Comparison of ENCODE assay signal across 12 mouse cellular contexts in genomic region chr5:127583658-127584057, GRCm38 (mm10). TPM values are rescaled to one million over a fixed set of nuclear protein-coding genes. Genes with fewer than 3 reads are reported as not detected.
DNase-seq lines count a peak whose midpoint lies in the region; ATAC-seq and TF ChIP-seq lines count a peak whose summit lies in the region.
"Had no signal": no experiment of that assay in that cellular context is flagged by ENCODE, and none has a peak within 500 bp of the region (broad histone marks: within the 10 kb centered on the region; RNA-seq: fewer than 3 reads in every experiment).

No protein-coding gene starts in this region.

- TF ChIP-seq EP300 in liver, postnatal 0 days (IDR thresholded peaks at IDR 0.05; ENCODE audit: low read depth): no peak

- H3K4me1 ChIP-seq in liver, postnatal 0 days (ENCODE audit: insufficient read depth): no peaks in the 10 kb centered on the region
- H3K4me1 ChIP-seq in liver, embryonic 12.5 days: no peaks in the 10 kb centered on the region
- H3K4me1 ChIP-seq in E14TG2a.4 (replicated peaks; ENCODE audit: low read depth, low read length): peaks cover 7% of the 10 kb centered on the region
- H3K4me1 ChIP-seq in hindbrain, embryonic 14.5 days (replicated peaks; ENCODE audit: control insufficient read depth, insufficient read depth, low read length): no peaks in the 10 kb centered on the region
- H3K4me1 ChIP-seq: liver, embryonic 15.5 days had no signal

- H3K4me2 ChIP-seq in liver, postnatal 0 days (ENCODE audit: low read depth, low read length): no peak overlapping the region
- no peak overlapping the region for H3K4me2 ChIP-seq in liver, embryonic 12.5 days
- H3K4me2 ChIP-seq in hindbrain, embryonic 14.5 days (replicated peaks): no peak overlapping the region
- H3K4me2 ChIP-seq: liver, embryonic 15.5 days had no signal

- H3K4me3 ChIP-seq in gastrocnemius, adult 2 months: no peak overlapping the region
- H3K4me3 ChIP-seq in liver, postnatal 0 days (ENCODE audit: low read depth, low read length): no peak overlapping the region
- H3K4me3 ChIP-seq in liver, embryonic 12.5 days: no peak overlapping the region
- no peak overlapping the region for H3K4me3 ChIP-seq in E14TG2a.4 (replicated peaks; ENCODE audit: low read length)
- H3K4me3 ChIP-seq in hindbrain, embryonic 14.5 days (replicated peaks; ENCODE audit: low read length): no peak overlapping the region
- H3K4me3 ChIP-seq: liver, embryonic 15.5 days had no signal

- no peak overlapping the region for H3K9ac ChIP-seq in liver, postnatal 0 days (replicated peaks)
- no peak overlapping the region for H3K9ac ChIP-seq in liver, embryonic 12.5 days
- no peak overlapping the region for H3K9ac ChIP-seq in hindbrain, embryonic 14.5 days
- H3K9ac ChIP-seq: liver, embryonic 15.5 days had no signal

- no peak for ATAC-seq in liver, postnatal 0 days
- ATAC-seq in liver, embryonic 12.5 days: no peak
- no peak for ATAC-seq in hindbrain, embryonic 14.5 days (ENCODE audit: low FRiP score)

- DNase-seq in gastrocnemius, adult 2 months: no peak
- DNase-seq in gastrocnemius, postnatal 36 days: no peak
- no peak for DNase-seq in liver, postnatal 0 days
- peak; percentile 24 to 42 for DNase-seq in cerebellum, postnatal 25 days
- no peak for DNase-seq in layer of hippocampus, postnatal 10 days (ENCODE audit: low spot score in 2 of 2)
- DNase-seq in hindbrain, embryonic 14.5 days (ENCODE audit: low spot score): no peak
- DNase-seq: adrenal gland, postnatal 36 days; thymus, adult 18-20 months had no signal

- no peaks in the 10 kb centered on the region for H3K36me3 ChIP-seq in liver, postnatal 0 days (replicated peaks; ENCODE audit: insufficient read depth, low read length)
- H3K36me3 ChIP-seq in liver, embryonic 12.5 days: no peaks in the 10 kb centered on the region
- no peaks in the 10 kb centered on the region for H3K36me3 ChIP-seq in E14TG2a.4 (ENCODE audit: insufficient read depth, low read length)
- H3K36me3 ChIP-seq in hindbrain, embryonic 14.5 days (replicated peaks; ENCODE audit: control insufficient read depth, insufficient read depth): no peaks in the 10 kb centered on the region
- H3K36me3 ChIP-seq: liver, embryonic 15.5 days had no signal

- H3K27me3 ChIP-seq in liver, postnatal 0 days (ENCODE audit: insufficient read depth, low read length): no peaks in the 10 kb centered on the region
- 0 out of 2 replicates have a peak, but pooled peaks cover 5% of the 10 kb centered on the region for H3K27me3 ChIP-seq in liver, embryonic 12.5 days (replicated peaks)
- H3K27me3 ChIP-seq in E14TG2a.4 (ENCODE audit: insufficient read depth, low read length): no peaks in the 10 kb centered on the region; the same call in 1 of the 2 replicates
- H3K27me3 ChIP-seq in hindbrain, embryonic 14.5 days (ENCODE audit: control insufficient read depth, insufficient read depth, low read length): no peaks in the 10 kb centered on the region
- H3K27me3 ChIP-seq: liver, embryonic 15.5 days had no signal

- no peak overlapping the region for H3K27ac ChIP-seq in gastrocnemius, adult 2 months
- H3K27ac ChIP-seq in liver, postnatal 0 days (ENCODE audit: low read depth): no peak overlapping the region
- H3K27ac ChIP-seq in liver, embryonic 12.5 days: no peak overlapping the region
- H3K27ac ChIP-seq in hindbrain, embryonic 14.5 days: no peak overlapping the region
- H3K27ac ChIP-seq: liver, embryonic 15.5 days had no signal

- H3K9me3 ChIP-seq in liver, postnatal 0 days (ENCODE audit: low read length): no peaks in the 10 kb centered on the region
- no peaks in the 10 kb centered on the region for H3K9me3 ChIP-seq in liver, embryonic 12.5 days (replicated peaks)
- no peaks in the 10 kb centered on the region for H3K9me3 ChIP-seq in E14TG2a.4 (ENCODE audit: low read length)
- no peaks in the 10 kb centered on the region for H3K9me3 ChIP-seq in hindbrain, embryonic 14.5 days (ENCODE audit: control insufficient read depth, low read length)
- H3K9me3 ChIP-seq: liver, embryonic 15.5 days had no signal

- intact Hi-C loops in gastrocnemius, adult 2 months (cut with DNase I): no loop called here
- intact Hi-C loops in gastrocnemius, postnatal 36 days (cut with DNase I): no loop called here

- 67% methylated on average over 8 of the region's 8 CpGs for WGBS in liver, postnatal 0 days (ENCODE audit: insufficient replicate concordance)
- whole genome bisulfite sequencing in liver, embryonic 12.5 days (ENCODE audit: insufficient replicate concordance): 66% methylated on average over 8 of the region's 8 CpGs
- WGBS in hindbrain, embryonic 14.5 days: 87% methylated on average over 8 of the region's 8 CpGs

- TF ChIP-seq CTCF in gastrocnemius, adult 2 months (IDR thresholded peaks at IDR 0.05): peak; percentile 11; the same call in 1 of the 2 replicates
- TF ChIP-seq CTCF in liver, postnatal 0 days (IDR thresholded peaks at IDR 0.05; ENCODE audit: low read depth): peak; percentile 43
- TF ChIP-seq CTCF in E14TG2a.4 (conservative IDR thresholded peaks at IDR 0.05; ENCODE audit: low read length): peak; percentile 38

RNA-seq across cellular contexts. Expression of gene Glt1d1, which starts 48.4 kb away (rescaled TPM):
- total RNA-seq in gastrocnemius, adult 2 months (2021): not detected
- total RNA-seq in gastrocnemius, postnatal 36 days (2021): not detected
- polyA plus RNA-seq in liver, postnatal 0 days (2015; fragmentation: Nextera tagmentation; extraction: Ambion mirVana): 2.6 and 2.9 TPM in 2 replicates
- 0.08 and 0.28 TPM in 2 replicates for polyA plus RNA-seq in liver, embryonic 12.5 days (2016; fragmentation: Nextera tagmentation; extraction: Ambion mirVana)
- 10 to 100 TPM; 19.1 to 21.6 TPM for total RNA-seq in layer of hippocampus, postnatal 10 days (2021)
- polyA plus RNA-seq in hindbrain, embryonic 14.5 days (2014; fragmentation: Nextera tagmentation; extraction: Ambion mirVana): 1.3 and 1.7 TPM in 2 replicates
- total RNA-seq: heart, postnatal 25 days had no signal

RNA-seq across cellular contexts. Expression of gene Slc15a4, which starts 49.0 kb away (rescaled TPM):
- 10 to 100 TPM; 21.4 to 22.1 TPM for total RNA-seq in gastrocnemius, adult 2 months (2021)
- 10 to 100 TPM in 1 of 2 experiments, 1 to 10 TPM in 1; 9.9 to 11.5 TPM for total RNA-seq in gastrocnemius, postnatal 36 days (2021)
- polyA plus RNA-seq in liver, postnatal 0 days (2015; fragmentation: Nextera tagmentation; extraction: Ambion mirVana): 10.4 and 11.3 TPM in 2 replicates
- polyA plus RNA-seq in liver, embryonic 12.5 days (2016; fragmentation: Nextera tagmentation; extraction: Ambion mirVana): 14.1 and 14.9 TPM in 2 replicates
- 10 to 100 TPM; 23.9 to 30.0 TPM for total RNA-seq in layer of hippocampus, postnatal 10 days (2021)
- polyA plus RNA-seq in hindbrain, embryonic 14.5 days (2014; fragmentation: Nextera tagmentation; extraction: Ambion mirVana): 22.2 and 34.7 TPM in 2 replicates

Comparison
In these comparisons a context has a peak if more than half of its experiments do, and no peak if none do; other contexts are left out.
1. DNase-seq: peak in cerebellum, postnatal 25 days (2 of 2); none in gastrocnemius, adult 2 months (single experiment), gastrocnemius, postnatal 36 days (0 of 2), liver, postnatal 0 days (single experiment), layer of hippocampus, postnatal 10 days (0 of 2) and hindbrain, embryonic 14.5 days (single experiment).
2. RNA of gene Glt1d1, which starts 48.4 kb away (total RNA-seq): 19.1 to 21.6 TPM in layer of hippocampus, postnatal 10 days; not detected in gastrocnemius, adult 2 months and not detected in gastrocnemius, postnatal 36 days; every median in the first group is over 10 times any median in the second.
3. Peak in every context shown above with its lines, with median percentiles within 50 percentile points of each other: CTCF ChIP-seq.